Mouse (Mus musculus): ENCODE data around the gene Chmp2a.

Gene Chmp2a

GRCm38 (mm10) chr7:13033451-13034147, 1.0 kb downstream of the Chmp2a start:
- DNase-seq = peak; percentile 28

- DNase-seq = no peak
Measured at GRCm38 (mm10) chr7:13032541-13032940, 2.1 kb downstream of the Chmp2a start.

- DNase-seq = no peak
Measured at GRCm38 (mm10) chr7:13031983-13032382, 2.6 kb downstream of the Chmp2a start.

- DNase-seq = no peak
Measured at GRCm38 (mm10) chr7:13031069-13031468, 3.5 kb downstream of the Chmp2a start.

- no peak for DNase-seq
Measured at GRCm38 (mm10) chr7:13028986-13029385, 5.6 kb downstream of the Chmp2a start.

- DNase-seq = no peak
Measured at GRCm38 (mm10) chr7:13025511-13026112, 9.0 kb downstream of the Chmp2a start.

GRCm38 (mm10) chr7:13024805-13025204, 9.8 kb downstream of the Chmp2a start:
- peak; percentile 82 for DNase-seq

- DNase-seq = peak; percentile 98
Measured at GRCm38 (mm10) chr7:13023928-13024731, 10.5 kb downstream of the Chmp2a start.

GRCm38 (mm10) chr7:13022773-13023535, 11.7 kb downstream of the Chmp2a start:
- DNase-seq = peak; percentile 56

- DNase-seq = no peak
Measured at GRCm38 (mm10) chr7:13015217-13015616, 19.4 kb downstream of the Chmp2a start.

GRCm38 (mm10) chr7:13014275-13014839, 20.2 kb downstream of the Chmp2a start:
- no peak for DNase-seq

GRCm38 (mm10) chr7:13013671-13014070, 20.9 kb downstream of the Chmp2a start:
- no peak for DNase-seq

- peak; percentile 33 for DNase-seq
Measured at GRCm38 (mm10) chr7:13010005-13010908, 24.4 kb downstream of the Chmp2a start, which contains the start of gene Zbtb45. Gene Zbtb45, minus strand, starts transcription at chr7:13010034.

- peak; percentile 94 for DNase-seq
Measured at GRCm38 (mm10) chr7:13009143-13010004, 25.2 kb downstream of the Chmp2a start.

- DNase-seq = peak; percentile 21
Measured at GRCm38 (mm10) chr7:13007341-13008092, 27.1 kb downstream of the Chmp2a start.

- DNase-seq = no peak
Measured at GRCm38 (mm10) chr7:13006531-13006930, 28.1 kb downstream of the Chmp2a start.

GRCm38 (mm10) chr7:13006011-13006410, 28.6 kb downstream of the Chmp2a start:
- DNase-seq = no peak

GRCm38 (mm10) chr7:13003380-13003779, 31.2 kb downstream of the Chmp2a start:
- no peak for DNase-seq

GRCm38 (mm10) chr7:13001584-13001983, 33.0 kb downstream of the Chmp2a start:
- no peak for DNase-seq

GRCm38 (mm10) chr7:12998851-12999250, 35.8 kb downstream of the Chmp2a start, which contains the start of gene Trim28:
Gene Trim28, plus strand, starts transcription at chr7:12999114.
- DNase-seq = no peak

All from cerebellum, adult 8-10 months (tissue).